Mouse (Mus musculus) forebrain, embryonic 10.5 days (tissue): ENCODE data around the gene Prr36. TPM values are rescaled to one million over a fixed set of nuclear protein-coding genes. Genes with fewer than 3 reads are reported as not detected.
"Not testable (repeated sequence)": the region's sequence is repeated elsewhere in the genome, so short reads cannot be mapped to it uniquely, and the experiment has no call there.

Source experiments
- DNase-seq: peaks from one replicate; pipeline ENCODE4 v3.0.0-alpha.2; 2017; ENCODE audit warnings: low spot score; ENCODE audit errors: extremely low spot score
- H3K27ac ChIP-seq: fragments of 300-500 bp; sonication (generic); 2 replicates; pipeline ENCODE4 v1.5.1; 2016; ENCODE audit warnings: mild to moderate bottlenecking
- H3K27me3 ChIP-seq: fragments of 300-500 bp; sonication (generic); 2 replicates; pipeline ENCODE4 v1.6.1; 2016; ENCODE audit warnings: mild to moderate bottlenecking; ENCODE audit not compliant: poor library complexity, severe bottlenecking
- H3K36me3 ChIP-seq: fragments of 300-500 bp; sonication (generic); replicated peaks from 2 replicates; pipeline ENCODE4 v1.6.1; 2016; ENCODE audit warnings: mild to moderate bottlenecking, moderate library complexity
- H3K4me1 ChIP-seq: fragments of 300-500 bp; sonication (generic); 2 replicates; pipeline ENCODE4 v1.6.1; 2016
- H3K4me3 ChIP-seq: fragments of 300-500 bp; sonication (generic); 2 replicates; pipeline ENCODE4 v1.5.1; 2016; ENCODE audit warnings: mild to moderate bottlenecking, moderate library complexity
- H3K9me3 ChIP-seq: fragments of 300-500 bp; sonication (generic); 2 replicates; pipeline ENCODE4 v1.6.1; 2016; ENCODE audit warnings: mild to moderate bottlenecking, moderate library complexity
- WGBS: fragments of 180-500 bp; shearing (Covaris S2); methylation state at CpG from one replicate; pipeline ENCODE4 v1.1.7; 2016; 5-methylcytosine and 5-hydroxymethylcytosine counted together
- polyA plus RNA-seq: library from polyadenylated mRNA; unstranded; fragments of >200 nt; fragmentation: Nextera tagmentation; extraction: Ambion mirVana; gene quantifications from 2 replicates; pipeline ENCODE4 v1.2.1, GENCODE M21; 2016

Prr36 gene
- polyA plus RNA-seq, result 14.8 and 18.3 TPM in 2 replicates

DNA sequence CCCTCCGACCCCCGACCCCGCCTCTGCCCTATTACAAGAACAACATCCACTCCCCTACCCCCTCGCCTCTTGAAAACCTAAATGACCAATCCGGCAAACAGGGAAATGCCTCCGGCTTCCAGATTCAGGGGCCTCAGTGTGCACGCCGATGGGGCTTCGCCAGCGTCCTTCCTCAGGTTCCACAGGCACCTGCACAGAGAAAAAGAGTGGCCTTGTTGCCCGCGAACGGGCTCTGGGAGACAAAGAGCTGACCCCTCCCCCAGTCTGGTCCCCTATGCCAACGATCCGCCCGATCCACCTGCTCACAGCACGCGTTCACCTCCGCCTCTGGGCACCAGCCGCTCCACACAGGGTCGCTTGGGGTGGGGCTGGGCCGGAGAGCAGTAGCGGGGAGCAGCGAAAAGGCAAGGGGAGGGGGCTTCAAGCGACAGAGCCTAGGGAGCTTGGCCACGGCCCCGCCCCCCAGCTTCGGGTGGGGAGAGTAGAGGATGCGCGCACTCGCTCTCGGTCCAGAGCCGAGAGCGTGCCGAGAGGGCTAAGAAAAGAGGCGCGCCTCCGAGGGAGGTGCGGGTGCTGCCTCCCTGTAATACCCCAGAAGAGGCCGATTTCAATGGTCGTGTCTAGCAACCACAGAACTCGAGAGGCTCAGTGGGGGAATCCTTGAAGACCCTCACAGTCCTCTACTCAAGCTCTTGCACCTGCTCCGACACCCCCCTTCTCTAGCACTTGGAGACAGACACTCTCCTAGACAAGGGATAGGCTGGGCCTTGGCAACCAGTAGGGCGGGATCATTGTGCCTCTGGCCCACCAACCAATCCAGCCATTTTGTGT is at the start of gene Prr36:
TSS of gene Prr36 (minus strand) at position 669 of the 831 bp plus-strand sequence.
- WGBS, result under 1% methylated on average over 44 of the region's 44 CpGs
- Histone ChIP-seq H3K36me3 (peaks cover 9% of the 10 kb centered on the region; the same call in 1 of the 2 replicates), H3K27me3 (peaks cover 62% of the 10 kb centered on the region), H3K9me3 (no peaks in the 10 kb centered on the region), H3K4me3 (peak within 1 kb of the TSS; percentile 72), H3K27ac (peak within 1 kb of the TSS; percentile 95), H3K4me1 (peaks cover 55% of the 10 kb centered on the region)
- DNase-seq, result peak; percentile 73

DNA sequence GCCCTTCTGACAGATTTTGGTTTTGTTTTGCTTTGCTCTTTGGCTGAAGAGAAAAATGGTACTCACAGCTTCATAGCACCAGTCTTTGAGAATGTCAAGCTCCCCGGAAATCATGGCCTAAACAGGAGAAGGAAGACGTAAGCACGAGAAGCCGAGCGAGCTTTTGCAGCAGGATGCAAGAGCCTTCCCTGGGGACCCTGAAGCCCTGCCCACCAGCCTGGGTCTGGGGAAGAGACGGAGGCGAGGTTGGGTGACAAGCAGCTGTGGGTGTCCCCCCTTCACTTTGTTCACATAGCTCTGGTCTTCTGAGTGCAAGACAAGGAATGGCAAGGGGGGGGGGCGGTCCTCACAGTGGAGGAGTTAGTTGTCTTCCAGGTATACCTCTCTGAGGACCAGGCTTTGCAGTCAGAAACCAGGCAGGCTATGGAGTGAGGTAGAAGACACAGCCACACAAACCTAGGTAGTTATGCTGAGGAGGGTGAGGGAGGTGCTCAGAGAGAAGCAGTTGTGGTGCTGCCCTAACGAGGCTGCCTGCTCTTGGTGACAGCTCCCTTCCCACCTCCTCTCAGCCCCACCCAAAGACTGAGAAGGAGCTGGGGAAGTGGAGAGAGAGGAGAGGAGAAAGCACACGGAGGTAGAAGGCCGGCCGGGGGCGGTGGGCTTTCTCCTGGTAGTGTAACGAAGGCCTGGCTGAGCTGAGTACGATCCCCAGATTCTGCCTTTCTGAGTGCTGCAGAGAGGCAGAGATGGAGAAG is 48.1 kb upstream of the Prr36 start:
- DNase-seq, result no peak
- peaks cover 100% of the 10 kb centered on the region for H3K36me3 ChIP-seq
- WGBS, result 94% methylated on average over 15 of the region's 15 CpGs

DNA sequence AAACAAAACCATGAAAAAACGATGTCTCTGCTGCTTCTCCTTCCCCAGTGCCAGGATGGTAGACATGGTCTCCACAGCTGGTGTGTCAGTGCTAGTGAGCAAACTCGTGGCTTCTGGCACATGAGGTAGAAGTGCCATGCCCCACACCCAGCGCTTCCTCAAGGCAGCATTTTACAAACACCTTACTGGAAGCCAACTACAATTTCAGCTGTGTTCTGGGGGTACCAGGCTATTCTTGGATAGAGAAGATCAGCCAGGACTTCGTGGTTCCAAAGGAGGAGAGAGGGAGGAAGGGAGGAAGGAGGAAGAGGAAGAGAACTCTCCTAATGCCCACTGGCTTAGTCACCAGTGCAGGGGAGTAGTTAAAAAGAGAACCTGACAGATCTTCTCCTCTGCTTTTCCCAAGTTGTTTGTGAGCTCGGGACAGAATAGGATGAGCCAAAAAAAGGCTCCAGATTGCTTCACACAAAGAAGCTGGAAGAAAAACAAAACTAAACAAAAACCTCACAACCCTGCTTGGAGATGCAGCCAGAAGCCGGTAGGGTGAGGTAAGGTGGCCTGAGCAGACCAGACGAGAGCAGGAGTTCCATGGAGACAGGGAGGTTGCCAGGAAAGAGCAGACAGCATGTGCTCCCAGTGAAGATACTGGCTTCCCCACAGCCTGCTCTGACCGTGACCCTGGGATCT is 46.0 kb upstream of the Prr36 start:
- DNase-seq, result no peak
- H3K36me3 ChIP-seq, result peaks cover 89% of the 10 kb centered on the region
- no peaks in the 10 kb centered on the region for H3K27me3 ChIP-seq
- H3K9me3 ChIP-seq, result no peaks in the 10 kb centered on the region
- no peak overlapping the region for H3K27ac ChIP-seq
- peaks cover 18% of the 10 kb centered on the region for H3K4me1 ChIP-seq
- WGBS, result 90% methylated on average over 8 of the region's 8 CpGs
- H3K4me3 ChIP-seq, result no peak overlapping the region

More for the DNA sequence above, 48.1 kb upstream of the Prr36 start:
- Histone ChIP-seq H3K4me1 (no peaks in the 10 kb centered on the region), H3K9me3 (no peaks in the 10 kb centered on the region), H3K27me3 (no peaks in the 10 kb centered on the region), H3K4me3 (no peak overlapping the region), H3K27ac (no peak overlapping the region)

DNA sequence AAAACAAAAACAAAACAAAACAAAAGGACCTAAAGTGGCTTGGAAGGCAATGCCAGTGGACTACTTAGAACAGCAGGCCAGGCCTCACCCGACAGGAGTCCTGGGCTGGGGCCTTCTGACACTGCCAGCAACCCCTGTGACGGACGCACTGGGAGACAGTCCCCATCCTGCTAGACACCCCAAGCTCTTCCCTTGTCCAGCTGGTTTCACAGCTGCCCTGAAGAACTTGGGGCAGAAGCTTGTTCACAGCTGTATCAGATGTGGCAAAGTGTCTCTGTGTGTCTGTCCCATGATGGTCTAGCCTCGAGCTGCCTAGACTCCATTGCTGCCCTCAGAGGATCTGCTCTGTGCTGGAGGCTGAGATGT is 42.5 kb upstream of the Prr36 start:
- Histone ChIP-seq H3K36me3 (peaks cover 86% of the 10 kb centered on the region), H3K4me1 (peaks cover 36% of the 10 kb centered on the region), H3K4me3 (peak overlapping the region; percentile 93), H3K27me3 (no peaks in the 10 kb centered on the region), H3K9me3 (no peaks in the 10 kb centered on the region), H3K27ac (peak overlapping the region; percentile 98)
- 91% methylated on average over 4 of the region's 4 CpGs for WGBS
- DNase-seq, result no peak

GRCm38 (mm10) chr8:4259125-4259804 is 42.0 kb upstream of the Prr36 start, which contains the start of gene Ctxn1:
TSS of gene Ctxn1 (minus strand) at chr8:4259274.
- H3K9me3 ChIP-seq, result no peaks in the 10 kb centered on the region
- H3K27me3 ChIP-seq, result no peaks in the 10 kb centered on the region
- H3K4me3 ChIP-seq, result peak within 1 kb of the TSS; percentile 93
- peaks cover 39% of the 10 kb centered on the region for H3K4me1 ChIP-seq
- H3K27ac ChIP-seq, result peak within 1 kb of the TSS; percentile 98
- WGBS, result 6% methylated on average over 30 of the region's 33 CpGs
- H3K36me3 ChIP-seq, result peaks cover 86% of the 10 kb centered on the region
- DNase-seq, result peak; percentile 96

- Histone ChIP-seq H3K36me3 (peaks cover 82% of the 10 kb centered on the region), H3K9me3 (no peaks in the 10 kb centered on the region), H3K27ac (peak overlapping the region; percentile 98), H3K4me3 (peak overlapping the region; percentile 93), H3K4me1 (peaks cover 45% of the 10 kb centered on the region), H3K27me3 (no peaks in the 10 kb centered on the region)
- under 1% methylated on average over 32 of the region's 32 CpGs for WGBS
- DNase-seq, result no peak
Measured at GRCm38 (mm10) chr8:4258678-4259077, 41.4 kb upstream of the Prr36 start.

GRCm38 (mm10) chr8:4258233-4258632 is 41.0 kb upstream of the Prr36 start:
- 2% methylated on average over 35 of the region's 35 CpGs for WGBS
- H3K4me1 ChIP-seq, result peaks cover 48% of the 10 kb centered on the region
- no peaks in the 10 kb centered on the region for H3K27me3 ChIP-seq
- DNase-seq, result peak; percentile 90
- H3K9me3 ChIP-seq, result no peaks in the 10 kb centered on the region
- H3K36me3 ChIP-seq, result peaks cover 77% of the 10 kb centered on the region
- H3K4me3 ChIP-seq, result peak overlapping the region; percentile 93
- peak overlapping the region; percentile 98 for H3K27ac ChIP-seq

DNA sequence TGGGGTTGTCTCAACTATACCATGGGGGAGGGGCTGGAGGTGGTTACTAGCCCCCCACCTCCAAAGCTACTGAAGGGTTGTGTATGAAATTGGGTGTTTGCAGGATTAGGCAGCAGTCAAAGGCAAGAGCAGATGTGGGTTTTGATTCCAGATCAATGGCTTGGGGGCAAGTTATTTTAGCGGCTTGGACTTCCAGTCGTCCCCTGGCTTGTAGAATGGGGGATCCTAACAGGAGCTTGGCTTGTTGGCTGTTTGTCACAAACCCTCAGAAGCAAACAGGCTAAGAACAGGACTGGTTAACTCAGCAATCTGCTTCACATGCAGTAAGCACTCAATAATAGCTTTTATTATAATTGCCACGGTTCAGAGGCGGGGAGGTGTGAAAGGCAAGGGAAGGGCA is 40.1 kb upstream of the Prr36 start:
- H3K27me3 ChIP-seq, result no peaks in the 10 kb centered on the region
- H3K27ac ChIP-seq, result peak overlapping the region; percentile 98
- H3K36me3 ChIP-seq, result peaks cover 69% of the 10 kb centered on the region
- peaks cover 51% of the 10 kb centered on the region for H3K4me1 ChIP-seq
- WGBS, result 87% methylated on average over 4 of the region's 4 CpGs
- peak overlapping the region; percentile 93 for H3K4me3 ChIP-seq
- DNase-seq, result no peak
- H3K9me3 ChIP-seq, result no peaks in the 10 kb centered on the region

GRCm38 (mm10) chr8:4256911-4257310 is 39.7 kb upstream of the Prr36 start:
- peaks cover 64% of the 10 kb centered on the region for H3K36me3 ChIP-seq
- H3K4me3 ChIP-seq, result 0 out of 2 replicates have a peak overlapping the region, but pooled peaks have one; percentile 93
- H3K27ac ChIP-seq, result no peak overlapping the region

GRCm38 (mm10) chr8:4255471-4255870 is 38.2 kb upstream of the Prr36 start:
- not testable (repeated sequence) for H3K27me3 ChIP-seq, DNase-seq, H3K27ac ChIP-seq, H3K9me3 ChIP-seq, H3K4me3 ChIP-seq
- Histone ChIP-seq H3K36me3 (peaks cover 50% of the 10 kb centered on the region), H3K4me1 (peaks cover 59% of the 10 kb centered on the region)
- 86% methylated on average over 7 of the region's 7 CpGs for WGBS

More at GRCm38 (mm10) chr8:4256911-4257310, 39.7 kb upstream of the Prr36 start:
- Histone ChIP-seq H3K27me3 (no peaks in the 10 kb centered on the region), H3K4me1 (peaks cover 55% of the 10 kb centered on the region), H3K9me3 (no peaks in the 10 kb centered on the region)
- 77% methylated on average over 4 of the region's 4 CpGs for WGBS
- DNase-seq, result no peak

GRCm38 (mm10) chr8:4254001-4254400 is 36.7 kb upstream of the Prr36 start:
- peaks cover 60% of the 10 kb centered on the region for H3K4me1 ChIP-seq
- peaks cover 46% of the 10 kb centered on the region for H3K36me3 ChIP-seq
- peak overlapping the region; percentile 87 for H3K4me3 ChIP-seq
- H3K9me3 ChIP-seq, result 0 out of 2 replicates have a peak, but pooled peaks cover 1% of the 10 kb centered on the region
- H3K27me3 ChIP-seq, result peaks cover 15% of the 10 kb centered on the region
- no peak for DNase-seq
- peak overlapping the region; percentile 96; the same call in 1 of the 2 replicates for H3K27ac ChIP-seq
- WGBS, result 70% methylated on average over 6 of the region's 6 CpGs
